Mouse (Mus musculus): ENCODE results near the gene Slc25a25. TPM values are rescaled to one million over a fixed set of nuclear protein-coding genes. Genes with fewer than 3 reads are reported as not detected.

The Slc25a25 gene
- polyA plus RNA-seq, 1 experiment from 2014 or later = 39.2 TPM

DNA sequence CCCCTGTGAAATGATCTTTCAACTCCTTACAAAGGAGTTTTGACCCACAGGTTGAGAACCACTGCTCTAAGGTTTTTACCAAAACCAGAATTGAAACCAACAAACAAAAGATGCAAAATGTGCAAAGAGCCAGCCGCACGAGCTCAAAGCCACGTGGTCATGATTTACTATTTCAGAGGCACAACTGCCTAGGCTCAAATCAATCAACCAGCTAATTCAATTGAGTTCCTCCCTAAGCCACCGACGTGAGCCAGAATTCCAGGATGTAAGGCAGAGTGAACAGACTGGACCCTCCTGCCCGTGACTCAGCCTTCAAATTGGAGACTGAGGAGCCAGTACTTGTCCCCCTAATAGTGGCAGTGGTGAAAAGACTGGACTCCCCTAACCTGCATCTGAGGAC is 12.1 kb downstream of the Slc25a25 start:
- 24% methylated on average over 6 of the region's 6 CpGs for WGBS
- Histone ChIP-seq H3K4me1 (replicated peaks; ENCODE audit: control insufficient read depth, insufficient read depth, low read length) (0 out of 2 replicates have a peak, but pooled peaks cover 7% of the 10 kb centered on the region), H3K9ac (no peak overlapping the region), H3K36me3 (replicated peaks; ENCODE audit: control insufficient read depth, insufficient read depth) (no peaks in the 10 kb centered on the region), H3K4me2 (replicated peaks) (no peak overlapping the region), H3K27me3 (ENCODE audit: control insufficient read depth, insufficient read depth, low read length) (no peaks in the 10 kb centered on the region), H3K27ac (no peak overlapping the region), H3K4me3 (replicated peaks; ENCODE audit: low read length) (no peak overlapping the region), H3K9me3 (ENCODE audit: control insufficient read depth, low read length) (no peaks in the 10 kb centered on the region)
- DNase-seq (ENCODE audit: low spot score) (no peak), ATAC-seq (ENCODE audit: low FRiP score) (no peak)

- DNase-seq (ENCODE audit: low spot score) (no peak), ATAC-seq (ENCODE audit: low FRiP score) (no peak)
- Histone ChIP-seq H3K9me3 (ENCODE audit: control insufficient read depth, low read length) (no peaks in the 10 kb centered on the region), H3K4me2 (replicated peaks) (no peak overlapping the region), H3K4me1 (replicated peaks; ENCODE audit: control insufficient read depth, insufficient read depth, low read length) (0 out of 2 replicates have a peak, but pooled peaks cover 7% of the 10 kb centered on the region), H3K4me3 (replicated peaks; ENCODE audit: low read length) (no peak overlapping the region), H3K36me3 (replicated peaks; ENCODE audit: control insufficient read depth, insufficient read depth) (no peaks in the 10 kb centered on the region), H3K9ac (no peak overlapping the region), H3K27me3 (ENCODE audit: control insufficient read depth, insufficient read depth, low read length) (no peaks in the 10 kb centered on the region), H3K27ac (no peak overlapping the region)
- WGBS = 79% methylated on average over 3 of the region's 3 CpGs
These were observed 12.5 kb downstream of the Slc25a25 start for GRCm38 (mm10) chr2:32438733-32439132.

DNA sequence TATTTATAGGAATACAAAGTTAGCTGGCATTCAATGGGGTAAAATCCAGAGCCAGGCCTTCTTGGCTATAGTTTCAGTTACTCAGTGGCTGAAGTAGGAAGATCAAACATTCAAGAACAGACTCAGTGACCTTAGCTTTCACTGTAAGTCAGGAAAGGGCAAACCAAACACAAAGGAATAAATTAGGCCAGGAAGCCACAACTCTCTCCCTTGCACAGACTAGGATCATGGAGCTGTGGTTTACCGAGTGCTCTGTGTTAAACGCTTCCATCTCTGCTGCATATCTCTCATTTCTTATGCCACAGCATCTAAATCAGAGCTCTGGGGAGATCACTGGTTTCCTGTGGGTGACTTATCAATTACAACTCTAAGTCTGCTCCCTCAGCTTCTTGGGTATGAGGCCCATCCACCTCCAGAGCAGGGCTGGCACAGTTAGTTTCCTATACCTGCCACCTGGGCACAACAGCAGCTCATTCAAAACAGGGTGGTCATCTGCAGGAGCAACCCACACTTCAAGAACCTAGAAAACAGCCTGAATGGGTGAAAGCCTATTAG is 13.6 kb downstream of the Slc25a25 start:
- Histone ChIP-seq H3K4me2 (replicated peaks) (no peak overlapping the region), H3K4me1 (replicated peaks; ENCODE audit: control insufficient read depth, insufficient read depth, low read length) (0 out of 2 replicates have a peak, but pooled peaks cover 7% of the 10 kb centered on the region), H3K9me3 (ENCODE audit: control insufficient read depth, low read length) (no peaks in the 10 kb centered on the region), H3K27ac (peak overlapping the region; percentile 51; the same call in 1 of the 2 replicates), H3K4me3 (replicated peaks; ENCODE audit: low read length) (no peak overlapping the region), H3K36me3 (replicated peaks; ENCODE audit: control insufficient read depth, insufficient read depth) (no peaks in the 10 kb centered on the region), H3K9ac (no peak overlapping the region), H3K27me3 (ENCODE audit: control insufficient read depth, insufficient read depth, low read length) (no peaks in the 10 kb centered on the region)
- ATAC-seq (ENCODE audit: low FRiP score) (no peak), DNase-seq (ENCODE audit: low spot score) (no peak)
- 52% methylated on average over 2 of the region's 2 CpGs for WGBS

DNA sequence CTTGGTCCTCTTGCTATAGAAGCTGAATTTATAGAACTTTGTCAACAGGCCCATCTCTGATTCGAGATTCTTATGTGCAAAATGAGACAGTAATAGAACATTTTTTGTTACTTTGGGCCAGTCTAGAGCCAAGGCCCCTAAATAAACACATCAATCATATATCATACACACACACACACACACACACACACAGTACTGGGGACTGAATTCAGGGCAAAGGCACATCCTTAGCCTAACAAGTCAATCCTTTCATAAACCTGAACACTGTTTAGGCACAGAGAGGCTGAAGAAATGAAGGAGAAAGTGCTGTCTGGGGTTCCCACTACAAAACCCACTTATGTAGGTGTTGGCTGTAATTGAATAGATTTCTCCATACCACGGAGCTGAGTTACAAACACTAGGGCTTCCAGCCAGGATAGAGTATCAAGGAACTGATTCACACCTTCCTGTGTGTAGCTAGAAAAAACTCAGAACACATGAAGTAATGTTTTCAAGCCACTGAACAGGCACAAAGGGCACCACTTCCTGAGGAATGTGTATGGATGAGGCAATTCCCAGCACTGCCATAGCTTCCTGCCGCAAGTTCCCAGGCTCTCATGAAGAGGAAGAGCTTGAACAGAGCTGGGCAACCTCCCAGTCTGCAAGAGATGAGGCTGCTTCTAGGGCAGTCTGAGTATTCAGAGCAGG is 14.4 kb downstream of the Slc25a25 start:
- H3K4me2 ChIP-seq (replicated peaks) = no peak overlapping the region
- ATAC-seq (ENCODE audit: low FRiP score) = peak; percentile 48; the same call in 1 of the 2 replicates
- WGBS = 51% methylated on average over 3 of the region's 3 CpGs
- H3K9me3 ChIP-seq (ENCODE audit: control insufficient read depth, low read length) = no peaks in the 10 kb centered on the region
- no peak overlapping the region for H3K4me3 ChIP-seq (replicated peaks; ENCODE audit: low read length)
- peak overlapping the region; percentile 51 for H3K27ac ChIP-seq
- peaks cover 9% of the 10 kb centered on the region for H3K4me1 ChIP-seq (replicated peaks; ENCODE audit: control insufficient read depth, insufficient read depth, low read length)
- H3K9ac ChIP-seq = no peak overlapping the region
- H3K27me3 ChIP-seq (ENCODE audit: control insufficient read depth, insufficient read depth, low read length) = no peaks in the 10 kb centered on the region
- no peaks in the 10 kb centered on the region for H3K36me3 ChIP-seq (replicated peaks; ENCODE audit: control insufficient read depth, insufficient read depth)
- no peak for DNase-seq (ENCODE audit: low spot score)

DNA sequence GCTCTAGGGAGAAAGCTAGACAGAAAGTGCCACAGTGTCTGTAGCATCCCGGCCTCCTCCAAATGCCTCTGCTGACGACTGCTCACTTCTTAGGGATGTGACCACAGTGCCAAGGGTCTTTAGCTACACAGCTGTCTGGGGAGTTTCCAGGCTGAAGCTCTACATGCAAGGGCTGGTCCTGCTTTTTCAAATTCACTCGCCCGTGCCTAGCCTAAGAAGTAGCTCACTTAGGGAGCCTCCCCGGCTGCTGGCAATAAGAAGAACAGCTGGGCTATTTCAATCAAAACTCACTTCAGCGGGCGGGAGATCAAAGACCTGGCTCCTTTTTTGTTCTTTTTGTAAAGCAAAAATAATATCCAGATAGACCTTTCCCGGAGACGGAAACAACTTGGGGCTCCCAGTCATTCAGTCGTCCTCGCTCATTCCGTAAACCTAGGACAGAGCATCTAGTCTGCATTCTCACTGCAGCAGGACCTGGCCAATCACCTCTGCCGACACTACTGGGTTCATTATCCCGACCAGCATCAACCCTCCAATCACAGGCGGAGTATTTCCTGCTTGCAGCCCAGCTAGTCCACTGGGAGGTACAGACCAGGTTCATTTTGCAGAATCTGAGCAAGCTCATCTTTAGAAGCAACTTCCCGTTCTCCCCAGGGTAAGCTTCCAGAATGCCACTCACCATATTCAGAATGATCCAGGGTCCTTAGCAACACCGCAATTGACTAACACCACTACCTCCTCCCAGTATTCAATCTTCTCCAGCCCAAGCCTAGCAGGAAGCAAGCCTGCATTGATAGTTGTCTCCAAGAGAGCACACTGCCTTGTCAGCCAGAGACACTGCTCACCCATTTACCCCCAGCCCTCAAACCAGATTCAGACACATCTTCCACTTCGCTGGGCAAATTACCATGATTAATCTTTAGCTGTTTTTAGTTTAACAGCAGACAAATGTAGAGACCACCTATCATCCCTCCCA is 20.3 kb downstream of the Slc25a25 start:
- H3K27me3 ChIP-seq (ENCODE audit: control insufficient read depth, insufficient read depth, low read length) = no peaks in the 10 kb centered on the region
- DNase-seq (ENCODE audit: low spot score) (peak; percentile 92), ATAC-seq (ENCODE audit: low FRiP score) (peak; percentile 95)
- peak overlapping the region; percentile 81 for H3K4me2 ChIP-seq (replicated peaks)
- H3K4me1 ChIP-seq (replicated peaks; ENCODE audit: control insufficient read depth, insufficient read depth, low read length) = peaks cover 40% of the 10 kb centered on the region
- H3K9ac ChIP-seq = peak overlapping the region; percentile 76
- 6% methylated on average over 18 of the region's 18 CpGs for WGBS
- 0 out of 2 replicates have a peak, but pooled peaks cover 3% of the 10 kb centered on the region for H3K36me3 ChIP-seq (replicated peaks; ENCODE audit: control insufficient read depth, insufficient read depth)
- H3K27ac ChIP-seq = peak overlapping the region; percentile 96
- peak overlapping the region; percentile 45 for H3K4me3 ChIP-seq (replicated peaks; ENCODE audit: low read length)
- H3K9me3 ChIP-seq (ENCODE audit: control insufficient read depth, low read length) = no peaks in the 10 kb centered on the region

GRCm38 (mm10) chr2:32429215-32429891 is 21.9 kb downstream of the Slc25a25 start:
- H3K9ac ChIP-seq = peak overlapping the region; percentile 76
- H3K36me3 ChIP-seq (replicated peaks; ENCODE audit: control insufficient read depth, insufficient read depth) = 0 out of 2 replicates have a peak, but pooled peaks cover 4% of the 10 kb centered on the region
- H3K4me2 ChIP-seq (replicated peaks) = peak overlapping the region; percentile 81
- peak overlapping the region; percentile 45 for H3K4me3 ChIP-seq (replicated peaks; ENCODE audit: low read length)
- ATAC-seq (ENCODE audit: low FRiP score) (no peak), DNase-seq (ENCODE audit: low spot score) (no peak)
- peaks cover 49% of the 10 kb centered on the region for H3K4me1 ChIP-seq (replicated peaks; ENCODE audit: control insufficient read depth, insufficient read depth, low read length)
- 74% methylated on average over 4 of the region's 4 CpGs for WGBS
- H3K9me3 ChIP-seq (ENCODE audit: control insufficient read depth, low read length) = no peaks in the 10 kb centered on the region
- peak overlapping the region; percentile 82; the same call in 1 of the 2 replicates for H3K27ac ChIP-seq
- no peaks in the 10 kb centered on the region for H3K27me3 ChIP-seq (ENCODE audit: control insufficient read depth, insufficient read depth, low read length)

DNA sequence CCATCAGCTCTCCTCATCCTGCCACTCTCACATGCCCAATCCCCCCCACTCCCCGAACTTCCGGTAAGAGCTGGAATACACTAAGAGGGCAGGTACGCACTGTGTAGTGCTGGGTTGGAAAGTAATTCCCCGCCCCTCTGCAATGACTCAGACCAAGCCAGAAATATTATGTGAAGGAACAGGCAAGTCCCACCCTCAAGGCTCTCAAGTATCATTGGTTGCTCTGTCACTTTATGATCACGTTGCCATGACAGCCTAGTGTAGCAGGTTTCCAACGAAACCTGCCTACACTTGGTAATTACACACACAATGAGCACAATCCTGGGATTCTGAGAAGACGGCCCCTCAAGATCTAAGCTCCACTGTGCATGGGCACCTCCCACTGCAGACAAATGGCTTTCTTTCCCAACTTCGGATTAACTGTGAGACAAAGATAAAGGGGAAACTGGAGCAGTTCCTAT is 23.0 kb downstream of the Slc25a25 start:
- Histone ChIP-seq H3K4me3 (replicated peaks; ENCODE audit: low read length) (peak overlapping the region; percentile 45), H3K27ac (peak overlapping the region; percentile 82), H3K9ac (peak overlapping the region; percentile 76), H3K36me3 (replicated peaks; ENCODE audit: control insufficient read depth, insufficient read depth) (0 out of 2 replicates have a peak, but pooled peaks cover 4% of the 10 kb centered on the region), H3K9me3 (ENCODE audit: control insufficient read depth, low read length) (no peaks in the 10 kb centered on the region), H3K27me3 (ENCODE audit: control insufficient read depth, insufficient read depth, low read length) (no peaks in the 10 kb centered on the region), H3K4me2 (replicated peaks) (peak overlapping the region; percentile 81), H3K4me1 (replicated peaks; ENCODE audit: control insufficient read depth, insufficient read depth, low read length) (peaks cover 59% of the 10 kb centered on the region)
- 42% methylated on average over 8 of the region's 8 CpGs for WGBS
- peak; percentile 51 for ATAC-seq (ENCODE audit: low FRiP score)
- peak; percentile 55 for DNase-seq (ENCODE audit: low spot score)

- 83% methylated on average over 5 of the region's 5 CpGs for WGBS
- Histone ChIP-seq H3K9ac (peak overlapping the region; percentile 76; the same call in 1 of the 2 replicates), H3K27me3 (ENCODE audit: control insufficient read depth, insufficient read depth, low read length) (no peaks in the 10 kb centered on the region), H3K4me2 (replicated peaks) (peak overlapping the region; percentile 81), H3K36me3 (replicated peaks; ENCODE audit: control insufficient read depth, insufficient read depth) (0 out of 2 replicates have a peak, but pooled peaks cover 4% of the 10 kb centered on the region), H3K9me3 (ENCODE audit: control insufficient read depth, low read length) (no peaks in the 10 kb centered on the region), H3K27ac (peak overlapping the region; percentile 82), H3K4me1 (replicated peaks; ENCODE audit: control insufficient read depth, insufficient read depth, low read length) (peaks cover 64% of the 10 kb centered on the region), H3K4me3 (replicated peaks; ENCODE audit: low read length) (peak overlapping the region; percentile 45)
- ATAC-seq (ENCODE audit: low FRiP score) (no peak), DNase-seq (ENCODE audit: low spot score) (no peak)
These were observed 23.5 kb downstream of the Slc25a25 start for GRCm38 (mm10) chr2:32427720-32428119.

All from hindbrain, embryonic 14.5 days (tissue).